Mouse (Mus musculus) erythroblast, embryonic 14.5 days (primary cell): ENCODE data around the gene Bmp2. TPM values are rescaled to one million over a fixed set of nuclear protein-coding genes. Genes with fewer than 3 reads are reported as not detected.

ENCODE experiments used
- H3K27me3 ChIP-seq: 2 replicates; pipeline ENCODE4 v1.6.1; 2012; ENCODE audit warnings: inconsistent platforms; ENCODE audit not compliant: control insufficient read depth
- H3K36me3 ChIP-seq: 2 replicates; pipeline ENCODE4 v1.6.1; 2012; ENCODE audit warnings: mild to moderate bottlenecking, inconsistent platforms; ENCODE audit not compliant: control insufficient read depth
- H3K4me1 ChIP-seq: 2 replicates; pipeline ENCODE4 v1.6.1; 2012; ENCODE audit warnings: inconsistent platforms; ENCODE audit not compliant: control insufficient read depth
- H3K4me3 ChIP-seq: replicated peaks from 2 replicates; pipeline ENCODE3; 2012; ENCODE audit warnings: moderate library complexity, mild to moderate bottlenecking, inconsistent platforms
- H3K9me3 ChIP-seq: 2 replicates; pipeline ENCODE4 v1.6.1; 2012; ENCODE audit warnings: low read length, inconsistent platforms, mixed read lengths; ENCODE audit not compliant: control insufficient read depth
- GATA1 ChIP-seq: IDR thresholded peaks from 2 replicates; pipeline ENCODE4 v1.6.1; 2012; ENCODE audit warnings: low read length, inconsistent platforms, mixed read lengths
- TAL1 ChIP-seq: IDR thresholded peaks from 3 replicates; pipeline ENCODE4 v1.6.1; 2012; ENCODE audit warnings: low read length, inconsistent platforms, mixed read lengths
- polyA plus RNA-seq: library from polyadenylated mRNA; stranded (reverse); fragments of >175 nt; gene quantifications from 2 replicates; pipeline ENCODE4 v1.2.3, GENCODE M21; 2012

Gene Bmp2
- polyA plus RNA-seq, 1 experiment: 0.04 TPM

- Histone ChIP-seq H3K4me1 (no peaks in the 10 kb centered on the region; the same call in 1 of the 2 replicates), H3K9me3 (no peaks in the 10 kb centered on the region; the same call in 1 of the 2 replicates), H3K27me3 (peaks cover 71% of the 10 kb centered on the region), H3K36me3 (no peaks in the 10 kb centered on the region), H3K4me3 (peak overlapping the region; percentile 4)
- no peak for TF ChIP-seq GATA1
- no peak for TF ChIP-seq TAL1
These were observed 2.5 kb downstream of the Bmp2 start for GRCm38 (mm10) chr2:133554286-133555021.

DNA sequence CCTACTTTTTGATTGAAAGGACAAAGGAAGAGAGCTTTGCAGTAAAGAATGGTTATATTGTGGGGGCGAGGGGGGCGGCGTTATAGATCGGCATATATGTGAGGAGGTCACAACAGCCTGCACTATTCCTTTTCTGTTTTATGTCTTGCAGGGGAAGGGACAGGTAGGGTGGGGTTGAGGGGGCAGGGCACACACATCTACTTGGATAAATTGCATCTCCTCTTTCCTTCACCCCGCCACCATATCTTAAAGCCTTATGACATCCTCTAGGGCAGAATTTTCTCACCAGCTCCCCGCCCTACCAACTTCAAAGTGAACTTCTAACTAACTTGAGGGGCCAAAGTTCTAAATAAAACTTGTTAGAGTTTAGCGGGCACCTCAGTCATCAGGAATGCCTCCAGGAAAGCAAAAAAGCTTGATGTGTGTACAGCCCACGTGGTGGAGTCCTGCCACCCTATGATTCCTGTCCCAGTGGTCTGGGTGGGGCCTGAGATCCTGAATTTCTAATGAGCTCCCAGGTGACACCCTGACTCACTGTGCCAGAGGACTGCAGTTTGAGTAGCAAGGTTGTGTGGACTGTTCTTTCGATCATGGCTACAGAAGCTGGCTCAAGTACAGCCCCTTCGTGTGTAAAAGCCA lies 12.4 kb downstream of the Bmp2 start:
- H3K9me3 ChIP-seq: no peaks in the 10 kb centered on the region
- no peak overlapping the region for H3K4me3 ChIP-seq
- no peaks in the 10 kb centered on the region for H3K4me1 ChIP-seq
- H3K27me3 ChIP-seq: no peaks in the 10 kb centered on the region
- TF ChIP-seq GATA1: no peak
- no peak for TF ChIP-seq TAL1
- no peaks in the 10 kb centered on the region for H3K36me3 ChIP-seq

DNA sequence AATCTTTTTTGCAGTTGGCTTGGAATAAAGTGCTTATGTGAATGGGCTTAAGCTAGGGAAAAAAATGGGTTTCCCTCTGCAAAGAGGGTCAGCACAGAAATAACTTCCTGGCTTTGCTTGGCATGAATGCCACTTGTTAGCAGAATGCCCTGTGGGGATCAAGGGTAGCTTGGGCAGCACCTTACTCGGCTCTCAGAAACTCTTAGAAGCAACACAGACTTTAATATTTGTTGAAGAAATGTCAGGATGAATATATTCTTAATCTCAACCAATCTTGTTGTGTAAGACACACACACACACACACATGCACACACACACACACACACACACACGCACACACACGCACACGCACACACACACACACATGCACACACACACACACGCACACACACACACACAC lies 13.5 kb downstream of the Bmp2 start:
- no peak for TF ChIP-seq GATA1
- TF ChIP-seq TAL1: no peak
- Histone ChIP-seq H3K36me3 (no peaks in the 10 kb centered on the region), H3K27me3 (no peaks in the 10 kb centered on the region)

DNA sequence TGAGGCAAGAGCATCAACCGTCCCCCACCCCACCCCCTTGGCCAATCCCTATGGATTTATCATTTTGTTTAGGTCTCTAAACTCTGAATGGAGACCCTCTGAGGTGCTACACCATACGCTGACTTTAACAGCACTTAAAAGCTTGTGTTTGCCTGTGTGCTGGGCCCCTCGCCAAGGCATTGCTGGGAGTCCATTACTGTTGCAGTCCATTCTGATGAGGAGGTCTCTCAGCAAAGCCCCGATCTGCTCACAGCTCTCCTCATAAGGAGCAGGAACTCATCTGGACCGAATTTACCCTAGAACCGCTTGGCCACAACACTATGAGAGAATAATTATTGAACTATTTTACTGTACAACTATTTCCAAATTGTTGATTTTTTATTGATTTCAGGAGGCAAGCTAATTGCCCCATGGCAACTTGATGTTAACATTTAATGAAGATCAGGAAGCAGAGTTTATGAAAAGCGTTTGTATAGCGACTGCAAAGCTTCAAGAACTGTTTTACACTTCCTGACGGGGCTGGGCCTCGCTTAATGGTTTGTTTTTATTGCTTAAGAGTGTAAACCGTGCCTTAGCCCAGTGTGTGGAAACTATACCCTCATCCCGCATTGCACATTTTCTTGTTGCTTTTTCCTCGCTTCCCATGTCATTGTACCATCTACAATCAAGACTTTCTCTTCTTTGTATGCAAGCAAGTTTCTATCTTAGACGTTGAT lies 14.2 kb downstream of the Bmp2 start:
- Histone ChIP-seq H3K27me3 (no peaks in the 10 kb centered on the region), H3K9me3 (no peaks in the 10 kb centered on the region), H3K4me3 (no peak overlapping the region), H3K36me3 (no peaks in the 10 kb centered on the region), H3K4me1 (no peaks in the 10 kb centered on the region)
- TF ChIP-seq GATA1: no peak
- no peak for TF ChIP-seq TAL1

More for the DNA sequence above, 13.5 kb downstream of the Bmp2 start:
- H3K4me1 ChIP-seq: no peaks in the 10 kb centered on the region
- H3K9me3 ChIP-seq: no peaks in the 10 kb centered on the region
- H3K4me3 ChIP-seq: no peak overlapping the region

- Histone ChIP-seq H3K4me3 (no peak overlapping the region), H3K27me3 (no peaks in the 10 kb centered on the region; the same call in 1 of the 2 replicates), H3K9me3 (no peaks in the 10 kb centered on the region), H3K4me1 (no peaks in the 10 kb centered on the region), H3K36me3 (no peaks in the 10 kb centered on the region)
- TF ChIP-seq GATA1 (no peak), TAL1 (no peak)
These were observed 39.8 kb downstream of the Bmp2 start for GRCm38 (mm10) chr2:133591562-133592255.
